Mouse (Mus musculus) ES-E14 (cell line): ENCODE measurements around the gene Msmb. TPM values are rescaled to one million over a fixed set of nuclear protein-coding genes. Genes with fewer than 3 reads are reported as not detected.
"Not testable (repeated sequence)": the region's sequence is repeated elsewhere in the genome, so short reads cannot be mapped to it uniquely, and the experiment has no call there.

ENCODE experiments used
- DNase-seq: peaks from one replicate; pipeline ENCODE4 v3.0.0-alpha.2; 2013; ENCODE audit warnings: low read depth, low spot score
- H3K27ac ChIP-seq: 2 replicates; pipeline ENCODE4 v1.5.1; 2012; ENCODE audit warnings: low read depth, mild to moderate bottlenecking, low read length, moderate library complexity, mixed read lengths; ENCODE audit not compliant: poor library complexity, insufficient read depth, severe bottlenecking
- H3K36me3 ChIP-seq: 2 replicates; pipeline ENCODE4 v1.6.1; 2012; ENCODE audit warnings: mild to moderate bottlenecking, low read length, moderate library complexity, mixed read lengths; ENCODE audit not compliant: control insufficient read depth, poor library complexity, insufficient read depth, severe bottlenecking
- H3K4me1 ChIP-seq, 2 experiments: fragments of 150-350 bp in 1 of 2; sonication (generic) in 1 of 2; 2 replicates each; pipeline ENCODE4 v1.6.1; 2012; ENCODE audit warnings: low read length in 2 of 2, mild to moderate bottlenecking in 1 of 2, mixed read lengths in 1 of 2; ENCODE audit not compliant: control insufficient read depth in 2 of 2, insufficient read depth in 2 of 2, poor library complexity in 1 of 2
- H3K4me3 ChIP-seq, 2 experiments: fragments of 150-350 bp in 1 of 2; sonication (generic) in 1 of 2; 2 replicates each; pipeline ENCODE4 v1.5.1; 2012; ENCODE audit warnings: low read length in 2 of 2, low read depth in 1 of 2, mild to moderate bottlenecking in 1 of 2, mixed read lengths in 1 of 2; ENCODE audit not compliant: insufficient read depth in 1 of 2, poor library complexity in 1 of 2, severe bottlenecking in 1 of 2
- H3K9ac ChIP-seq: 2 replicates; pipeline ENCODE4 v1.6.1; 2012; ENCODE audit warnings: low read depth, mild to moderate bottlenecking, low read length, mixed read lengths; ENCODE audit not compliant: poor library complexity, insufficient read depth, severe bottlenecking
- H3K9me3 ChIP-seq: fragments of 150-350 bp; sonication (generic); 2 replicates; pipeline ENCODE4 v1.6.1; 2012; ENCODE audit warnings: low read depth, mild to moderate bottlenecking, low read length; ENCODE audit not compliant: control insufficient read depth, insufficient read depth
- CHD2 ChIP-seq: IDR thresholded peaks from 2 replicates; pipeline ENCODE4 v1.6.1; 2014; ENCODE audit warnings: mild to moderate bottlenecking, low read depth, low read length, inconsistent platforms
- HCFC1 ChIP-seq: IDR thresholded peaks from 2 replicates; pipeline ENCODE4 v1.6.1; 2012; ENCODE audit warnings: low read length, inconsistent platforms, borderline replicate concordance; ENCODE audit not compliant: insufficient read depth
- MAFK ChIP-seq: IDR thresholded peaks from 2 replicates; pipeline ENCODE4 v1.6.1; 2014; ENCODE audit warnings: mild to moderate bottlenecking, low read depth, low read length, inconsistent platforms; ENCODE audit not compliant: insufficient read depth
- ZC3H11A ChIP-seq: IDR thresholded peaks from 2 replicates; pipeline ENCODE4 v1.6.1; 2012; ENCODE audit warnings: low read depth, mild to moderate bottlenecking, inconsistent platforms, low read length, borderline replicate concordance
- ZNF384 ChIP-seq: IDR thresholded peaks from 2 replicates; pipeline ENCODE4 v1.6.1; 2012; ENCODE audit warnings: low read depth, low read length, inconsistent platforms
- in situ Hi-C, 2 experiments: fragments of 600-800 bp; cut with MboI; formaldehyde crosslinking; loops; one replicate each; pipeline ENCODE4 v1.15.1; 2025; ENCODE audit warnings: low sequenced_read_pairs in 2 of 2, inconsistent platforms in 1 of 2; ENCODE audit not compliant: unreplicated experiment in 2 of 2
- total RNA-seq: library from RNA; depleted of rRNA; stranded (reverse); fragments of 300-350 nt; gene quantifications from 2 replicates; pipeline ENCODE4 v1.2.3, GENCODE M21; 2012

Msmb gene
- total RNA-seq, 1 experiment = not detected

DNA sequence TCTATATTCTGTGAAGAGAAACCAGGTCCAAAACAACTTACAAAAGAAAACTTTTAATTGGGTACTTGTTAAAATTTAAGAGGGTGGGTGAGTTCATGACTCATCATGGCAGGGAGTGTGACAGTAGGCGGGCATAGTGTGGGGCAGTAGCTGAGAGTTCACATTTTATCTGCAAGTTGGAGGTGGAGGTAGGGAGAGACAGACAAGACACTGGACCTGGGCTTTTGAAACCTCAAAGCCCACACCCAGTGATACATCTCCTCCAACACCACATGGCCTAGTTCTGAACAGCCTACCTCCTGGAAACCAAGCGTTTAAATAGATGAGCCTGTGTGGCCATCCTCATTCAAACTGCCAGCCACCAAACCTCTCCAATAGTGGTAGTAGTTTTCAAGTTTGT lies 33.5 kb downstream of the Msmb start:
- H3K9me3 ChIP-seq = no peaks in the 10 kb centered on the region
- TF ChIP-seq ZNF384 (no peak), HCFC1 (no peak), CHD2 (no peak), MAFK (no peak)
- no peak overlapping the region for H3K9ac ChIP-seq
- H3K36me3 ChIP-seq = peaks cover 21% of the 10 kb centered on the region
- H3K4me3 ChIP-seq = no peak overlapping the region
- H3K27ac ChIP-seq = no peak overlapping the region
- in situ Hi-C loops = no loop called here
- H3K4me1 ChIP-seq = no peaks in the 10 kb centered on the region
- no peak for DNase-seq

- H3K36me3 ChIP-seq = peaks cover 28% of the 10 kb centered on the region
- in situ Hi-C loops, H3K9ac ChIP-seq, H3K9me3 ChIP-seq, DNase-seq, H3K27ac ChIP-seq, H3K4me1 ChIP-seq, H3K4me3 ChIP-seq: not testable (repeated sequence)
Measured at GRCm38 (mm10) chr14:32176590-32176989, 34.8 kb downstream of the Msmb start.

DNA sequence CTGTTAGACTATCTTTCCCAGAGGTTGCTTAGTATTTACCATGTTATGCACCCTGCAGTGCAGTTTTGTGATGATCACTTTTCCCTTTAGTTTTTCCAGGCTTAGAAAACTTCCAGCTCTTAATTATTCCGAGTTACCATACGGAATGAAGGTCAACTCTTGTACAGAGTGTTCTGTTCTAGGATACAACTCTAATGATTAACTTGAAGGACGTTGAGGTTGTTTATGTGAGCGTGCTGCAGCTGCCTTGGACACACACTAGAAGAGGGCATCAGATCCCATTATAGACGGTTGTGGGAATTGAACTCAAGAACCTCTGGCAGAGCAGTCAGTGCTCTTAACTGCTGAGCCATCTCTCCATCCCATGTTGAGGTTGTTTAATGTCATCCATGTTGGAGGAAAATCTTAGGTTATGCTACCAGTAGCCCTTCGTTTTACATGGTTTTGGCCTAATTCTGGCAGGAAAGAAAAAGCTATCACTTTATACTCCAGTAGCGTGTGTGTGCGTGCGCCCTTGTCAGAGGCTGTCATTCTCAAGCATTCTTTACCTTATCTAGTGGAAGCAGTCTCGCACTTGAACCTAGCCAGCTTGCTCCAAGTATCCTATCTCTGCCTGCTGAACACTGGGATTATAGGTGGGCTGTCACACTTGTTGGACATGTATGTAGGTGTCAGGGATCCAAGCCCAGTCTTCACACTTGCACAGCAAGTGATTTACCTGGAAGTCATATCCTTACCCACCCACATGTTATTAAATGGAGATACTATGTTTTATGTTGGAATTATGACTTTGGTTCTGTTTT lies 37.8 kb downstream of the Msmb start:
- H3K36me3 ChIP-seq = peaks cover 26% of the 10 kb centered on the region

GRCm38 (mm10) chr14:32180861-32181260 lies 39.0 kb downstream of the Msmb start:
- no peak for DNase-seq

More for the DNA sequence above, 37.8 kb downstream of the Msmb start:
- Histone ChIP-seq H3K4me3 (no peak overlapping the region), H3K9ac (no peak overlapping the region), H3K27ac (no peak overlapping the region), H3K9me3 (no peaks in the 10 kb centered on the region), H3K4me1 (peaks cover 0 to 1% of the 10 kb centered on the region in 2 experiments; a peak in 1 of 4 replicates)
- in situ Hi-C loops = no loop called here
- no peak for DNase-seq
- no peak for TF ChIP-seq HCFC1
- no peak for TF ChIP-seq MAFK
- no peak for TF ChIP-seq CHD2
- TF ChIP-seq ZNF384 = no peak
- no peak for TF ChIP-seq ZC3H11A

DNA sequence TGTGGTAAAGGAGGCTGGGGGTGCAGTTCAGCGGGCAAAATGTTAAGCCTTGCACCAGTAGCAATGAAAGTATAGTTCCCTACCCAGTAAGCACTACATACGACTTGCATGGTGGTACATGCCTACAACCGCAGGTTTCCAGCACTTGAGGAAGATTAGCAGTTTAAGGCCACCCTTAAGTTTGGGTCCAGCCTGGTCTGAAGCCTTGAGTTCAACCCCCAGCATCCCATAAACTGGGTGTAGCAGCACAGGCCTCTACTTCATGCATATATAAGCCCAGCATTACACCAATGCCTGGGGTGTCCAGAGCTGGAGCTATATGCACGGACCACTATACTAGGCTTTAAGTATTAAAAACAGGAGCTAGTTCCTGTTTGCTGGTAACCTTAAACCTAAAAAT lies 42.0 kb downstream of the Msmb start:
- Histone ChIP-seq H3K9me3 (no peaks in the 10 kb centered on the region), H3K9ac (no peak overlapping the region), H3K4me1 (peaks cover 0 to 1% of the 10 kb centered on the region in 2 experiments; a peak in 1 of 4 replicates), H3K36me3 (peaks cover 31% of the 10 kb centered on the region), H3K27ac (no peak overlapping the region), H3K4me3 (no peak overlapping the region)
- TF ChIP-seq ZC3H11A = no peak
- no peak for TF ChIP-seq CHD2
- TF ChIP-seq MAFK = no peak
- in situ Hi-C loops = no loop called here
- no peak for DNase-seq

More at GRCm38 (mm10) chr14:32180861-32181260, 39.0 kb downstream of the Msmb start:
- Histone ChIP-seq H3K36me3 (peaks cover 25% of the 10 kb centered on the region), H3K9ac (no peak overlapping the region), H3K4me1 (peaks cover 0 to 1% of the 10 kb centered on the region in 2 experiments; a peak in 1 of 4 replicates), H3K27ac (no peak overlapping the region), H3K4me3 (no peak overlapping the region), H3K9me3 (no peaks in the 10 kb centered on the region)
- TF ChIP-seq HCFC1 (no peak), MAFK (no peak), ZNF384 (no peak), ZC3H11A (no peak), CHD2 (no peak)
- in situ Hi-C loops = no loop called here
